Mouse (Mus musculus): ENCODE measurements around the gene Bcor.

DNA sequence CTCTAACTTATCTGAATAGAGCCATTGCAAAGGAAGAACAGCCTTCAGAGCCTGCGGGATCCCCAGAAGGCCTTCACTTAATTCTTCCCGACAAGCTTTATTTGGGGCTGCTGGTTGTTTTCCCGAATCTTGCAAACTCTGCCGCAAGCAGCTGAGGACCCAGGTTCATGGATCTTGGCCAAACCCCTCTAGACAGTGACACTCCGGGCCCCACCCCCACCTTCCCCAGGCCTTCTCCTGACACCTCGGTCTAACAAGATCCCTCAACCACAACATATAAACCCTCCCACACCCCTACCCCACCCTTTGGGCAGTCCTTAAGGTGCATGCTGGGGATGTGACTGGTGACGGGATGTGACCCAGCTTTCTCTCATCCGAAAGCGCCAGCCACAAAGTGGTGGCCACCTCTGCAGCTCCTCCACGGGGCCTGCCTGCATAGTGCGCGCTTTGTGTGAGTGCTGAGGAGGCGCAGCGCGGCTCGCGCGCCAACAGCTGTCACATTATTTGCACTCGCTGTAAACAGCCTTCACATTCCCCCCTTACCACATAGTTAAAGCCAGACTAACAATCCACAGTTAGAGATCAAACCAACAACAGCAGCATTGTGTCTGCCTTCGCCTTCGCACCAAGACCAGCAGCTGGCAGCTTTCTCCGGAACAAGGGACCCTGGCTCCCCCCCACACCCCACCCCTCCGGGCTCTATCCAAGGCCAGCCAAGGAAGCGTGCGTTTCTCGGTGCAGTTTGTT lies 91.0 kb downstream of the Bcor start:
- no peak for TF ChIP-seq POLR2A (IDR thresholded peaks at IDR 0.05; ENCODE audit: borderline replicate concordance, control insufficient read depth, low read depth, low read length)
- no peak for TF ChIP-seq CTCF (IDR thresholded peaks at IDR 0.05; ENCODE audit: control insufficient read depth, insufficient read depth, low read length)

Measured in bone marrow, adult 2 months (tissue).